Mouse (Mus musculus): ENCODE measurements around the gene Nectin2.
"Not testable (repeated sequence)": the region's sequence is repeated elsewhere in the genome, so short reads cannot be mapped to it uniquely, and the experiment has no call there.

The Nectin2 gene

GRCm38 (mm10) chr7:19701069-19701761, 49.1 kb downstream of the Nectin2 start:
- DNase-seq, result peak; percentile 59 to 65

DNA sequence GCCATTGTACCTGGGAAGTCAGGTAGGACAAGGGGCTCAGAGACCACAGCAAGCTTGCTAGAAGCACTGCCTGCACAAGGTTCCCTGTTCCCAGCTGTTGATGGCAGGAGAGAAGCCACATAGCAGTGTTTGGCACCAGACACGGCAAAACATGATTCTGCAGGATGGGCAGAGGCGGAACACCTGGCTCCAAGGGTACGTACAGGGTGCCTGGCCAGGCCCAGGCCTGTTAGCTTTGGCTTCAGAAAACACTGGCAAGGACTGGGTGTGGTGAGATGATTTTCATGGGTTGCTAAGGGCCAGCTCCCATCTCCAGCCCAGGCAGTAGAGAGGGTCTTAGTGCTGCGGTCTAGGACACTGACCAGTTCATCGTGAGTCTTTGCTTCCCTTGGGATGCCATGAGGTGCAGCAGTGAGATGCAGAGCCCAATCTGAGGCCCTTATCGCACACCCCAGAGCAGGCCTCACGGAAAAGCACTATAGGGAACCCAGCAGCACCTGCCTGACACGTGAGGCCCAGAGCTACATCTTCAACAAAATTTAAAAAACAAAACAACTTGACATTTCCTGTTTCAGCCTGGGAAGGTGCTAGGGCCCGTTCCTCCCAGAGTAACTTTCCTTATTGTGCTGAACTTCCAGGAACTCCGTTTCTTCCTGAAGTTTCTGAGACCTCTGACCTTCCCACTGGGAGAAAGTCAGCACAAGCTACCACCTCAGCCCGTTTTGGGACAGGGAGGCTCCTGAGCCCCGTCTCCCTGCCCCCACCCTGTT, 49.8 kb downstream of the Nectin2 start:
- no peak for DNase-seq

GRCm38 (mm10) chr7:19699827-19700148, 50.5 kb downstream of the Nectin2 start:
- no peak for DNase-seq

GRCm38 (mm10) chr7:19698907-19699826, 51.1 kb downstream of the Nectin2 start, which contains the start of gene Apoe:
Apoe (minus strand) TSS chr7:19699188.
- DNase-seq, result peak; percentile 36 to 47

- DNase-seq, result no peak
Observed at GRCm38 (mm10) chr7:19697949-19698906, 52.1 kb downstream of the Nectin2 start.

- no peak for DNase-seq
Observed at GRCm38 (mm10) chr7:19696336-19696873, 53.9 kb downstream of the Nectin2 start.

- no peak for DNase-seq
Observed at GRCm38 (mm10) chr7:19695881-19696280, 54.4 kb downstream of the Nectin2 start.

- DNase-seq, result no peak
Observed at GRCm38 (mm10) chr7:19695213-19695594, 55.1 kb downstream of the Nectin2 start.

DNA sequence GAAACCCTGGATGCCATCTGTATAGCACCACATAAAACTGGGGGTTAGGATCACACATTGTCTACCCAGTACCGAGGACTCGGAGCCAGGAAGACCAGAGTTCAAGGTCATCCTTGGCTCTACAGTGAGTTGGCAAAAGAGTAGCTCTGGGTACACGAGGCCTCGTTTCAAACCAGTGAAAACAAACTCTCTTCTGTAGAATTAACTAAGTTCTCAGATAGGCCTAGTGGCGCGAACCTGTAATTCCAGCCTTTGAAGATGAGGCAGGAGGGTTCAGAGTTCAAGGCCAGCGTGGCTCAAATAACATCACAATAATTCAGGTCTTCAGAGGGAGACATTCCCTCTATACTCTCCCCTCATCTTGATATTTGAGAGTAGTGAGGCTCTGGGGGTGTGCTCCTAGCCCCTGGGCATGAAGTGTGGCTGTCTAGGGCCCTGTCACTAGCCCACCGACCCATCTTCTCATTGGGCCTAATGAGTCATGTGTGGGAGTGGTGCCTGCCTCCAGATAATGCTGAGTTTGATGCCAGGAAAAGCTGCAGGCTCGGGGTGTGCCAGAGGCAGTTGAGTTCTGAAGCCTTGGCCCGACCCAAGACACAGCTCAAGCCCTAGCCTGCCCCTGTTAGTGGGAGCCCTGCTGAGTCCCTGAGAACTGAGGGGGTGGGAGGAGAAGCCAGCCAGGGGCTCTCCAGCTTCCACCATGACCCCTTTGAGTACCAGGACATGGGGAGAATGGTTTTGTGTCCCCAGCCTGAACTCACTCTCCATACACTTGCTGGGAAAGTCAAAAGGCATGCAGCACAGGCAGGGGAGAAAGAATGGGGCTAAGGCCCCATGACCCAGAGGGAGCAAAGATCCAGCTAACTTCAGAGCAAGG, 55.7 kb downstream of the Nectin2 start:
- DNase-seq, result no peak

GRCm38 (mm10) chr7:19693421-19693820, 56.9 kb downstream of the Nectin2 start:
- peak in 1 of 2 experiments; percentile 16 for DNase-seq

DNA sequence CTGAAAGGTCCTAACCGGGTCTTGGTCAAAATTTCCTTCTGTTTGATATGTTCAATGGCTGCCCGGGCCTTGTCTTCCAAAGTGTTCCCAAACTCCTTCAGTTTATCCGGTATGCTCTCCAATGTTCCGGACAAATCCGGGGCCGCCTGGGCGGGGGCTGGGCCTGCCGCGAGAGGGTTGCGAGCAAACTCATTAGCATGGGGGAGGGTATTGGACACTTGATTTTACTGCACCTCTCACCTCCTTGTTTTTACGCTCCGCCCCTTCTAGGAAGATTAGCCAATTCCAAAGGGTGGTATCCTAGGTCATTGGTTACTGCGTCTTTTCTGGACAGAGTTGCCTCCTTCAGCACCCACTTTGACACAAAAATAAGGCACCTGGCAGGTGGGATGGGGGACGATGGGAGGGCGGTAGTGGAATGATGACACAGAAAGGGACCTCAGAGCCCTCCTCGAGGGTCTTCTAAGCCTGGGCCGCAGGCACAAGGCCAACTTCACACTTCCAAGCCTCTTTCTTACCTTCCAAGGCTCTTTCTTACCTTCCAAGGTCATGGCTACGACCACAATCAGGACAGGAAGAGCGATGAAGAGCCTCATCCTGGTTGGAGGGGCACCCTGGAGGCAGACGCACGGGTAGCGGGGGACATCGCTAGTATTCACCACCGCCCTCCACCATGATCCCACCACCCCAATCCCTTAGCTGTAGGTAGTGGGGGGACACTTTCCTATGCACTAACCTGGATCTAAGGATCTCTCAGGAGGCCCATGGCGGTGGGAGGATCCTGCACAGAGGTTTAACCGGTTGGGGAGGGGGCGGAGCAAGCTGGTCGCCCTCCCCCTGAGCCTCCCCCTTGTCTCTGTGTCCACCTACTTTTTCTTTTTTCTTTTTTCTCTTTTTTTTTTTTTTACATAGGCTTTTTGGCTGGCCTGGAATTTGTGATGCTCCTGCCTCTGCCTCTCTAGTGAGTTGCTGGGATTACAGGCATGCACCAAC, 58.1 kb downstream of the Nectin2 start, which contains the start of gene Apoc1:
Gene Apoc1 (minus strand): TSS at position 788 of the 993 bp plus-strand sequence.
- DNase-seq, result no peak

GRCm38 (mm10) chr7:19691434-19691833, 58.8 kb downstream of the Nectin2 start:
- no peak for DNase-seq

DNA sequence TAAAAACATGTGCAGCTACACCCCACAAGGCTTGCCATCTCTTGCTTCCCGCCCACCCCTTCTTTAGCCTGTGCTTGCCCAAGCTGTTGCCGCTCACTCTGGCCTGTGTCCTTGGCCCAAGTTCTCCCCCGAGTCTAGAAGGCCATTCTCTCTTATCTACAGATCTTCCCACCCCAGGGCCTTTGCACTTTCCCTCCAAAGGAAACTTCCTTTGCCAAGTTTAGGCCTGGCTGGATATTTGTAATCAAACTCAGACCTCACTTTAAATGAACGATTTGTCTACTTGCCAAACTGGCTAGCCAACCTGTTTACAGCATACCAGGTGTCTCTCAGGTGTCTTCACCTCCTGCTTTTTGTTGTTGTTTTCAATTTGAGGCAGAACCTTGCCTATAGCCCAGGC, 59.4 kb downstream of the Nectin2 start:
- no peak for DNase-seq

DNA sequence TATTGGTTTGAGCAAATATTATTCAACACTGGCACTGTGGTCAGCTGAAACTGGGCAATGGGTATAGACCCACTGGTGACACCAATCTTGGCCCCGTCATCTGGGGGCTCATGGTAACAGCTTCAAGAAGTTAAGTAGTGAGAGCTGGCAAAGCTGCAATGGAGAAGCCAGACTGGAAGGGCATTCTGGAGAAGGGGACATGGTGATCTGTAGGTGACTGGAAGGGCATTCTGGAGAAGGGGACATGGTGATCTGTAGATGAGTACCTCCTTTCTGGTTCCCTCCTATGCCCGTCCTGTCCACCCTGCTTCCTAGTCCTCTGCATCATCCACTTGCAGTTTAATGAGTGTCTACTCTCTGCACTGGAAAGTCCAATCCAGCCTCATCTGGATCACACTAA, 61.7 kb downstream of the Nectin2 start:
- DNase-seq, result no peak

GRCm38 (mm10) chr7:19688101-19688500, 62.2 kb downstream of the Nectin2 start:
- DNase-seq, result no peak

DNA sequence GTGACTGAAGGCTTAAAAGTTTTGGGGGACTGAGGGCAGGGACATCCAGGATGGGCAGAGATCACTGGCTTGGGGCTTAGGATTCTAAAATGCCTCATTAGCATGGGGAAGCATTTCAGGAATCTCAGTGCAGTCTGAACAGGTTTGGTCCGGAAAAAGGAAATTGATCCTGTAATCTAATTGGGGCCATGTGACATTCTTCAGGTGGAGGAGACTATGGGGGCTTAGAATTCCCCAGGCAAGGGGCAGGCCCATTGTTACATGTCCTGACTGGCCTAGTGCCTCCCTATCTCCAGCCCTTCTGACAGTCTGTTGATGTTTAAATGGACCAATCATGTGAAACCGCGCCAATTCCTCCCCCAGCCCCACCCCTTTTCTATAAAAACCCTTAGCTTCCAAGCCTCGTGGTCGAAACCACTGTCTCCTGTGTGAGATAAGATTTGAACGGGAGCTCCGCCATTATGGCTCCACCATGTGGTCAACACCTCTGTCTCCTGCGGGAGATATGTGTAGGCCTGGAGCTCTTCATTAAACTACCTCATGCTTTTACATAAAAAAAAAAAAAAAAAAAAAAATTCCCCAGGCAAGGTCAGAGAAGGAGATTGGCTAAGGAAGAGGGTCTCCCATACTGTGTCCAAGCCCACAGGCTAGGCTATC, 63.2 kb downstream of the Nectin2 start:
- DNase-seq, result not testable (repeated sequence)

DNA sequence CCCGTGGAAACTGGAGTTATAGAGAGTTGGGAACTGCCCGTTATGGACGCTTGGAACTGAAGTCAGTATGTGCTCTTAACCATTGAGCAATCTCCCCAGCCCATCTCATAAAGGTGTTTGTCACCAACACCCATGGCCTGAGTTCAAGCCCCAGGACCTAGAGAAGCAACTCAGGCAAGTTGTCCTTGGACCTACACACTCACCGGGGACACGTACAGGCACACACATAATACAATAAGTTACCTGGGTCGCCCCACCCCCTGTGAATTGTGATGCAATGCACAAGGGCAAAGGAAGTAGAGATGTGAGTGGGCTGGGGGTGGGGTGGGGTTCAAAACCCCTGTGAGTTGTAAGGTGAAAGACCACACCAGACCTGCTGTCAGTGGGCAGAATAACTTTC, 63.8 kb downstream of the Nectin2 start:
- no peak for DNase-seq

DNA sequence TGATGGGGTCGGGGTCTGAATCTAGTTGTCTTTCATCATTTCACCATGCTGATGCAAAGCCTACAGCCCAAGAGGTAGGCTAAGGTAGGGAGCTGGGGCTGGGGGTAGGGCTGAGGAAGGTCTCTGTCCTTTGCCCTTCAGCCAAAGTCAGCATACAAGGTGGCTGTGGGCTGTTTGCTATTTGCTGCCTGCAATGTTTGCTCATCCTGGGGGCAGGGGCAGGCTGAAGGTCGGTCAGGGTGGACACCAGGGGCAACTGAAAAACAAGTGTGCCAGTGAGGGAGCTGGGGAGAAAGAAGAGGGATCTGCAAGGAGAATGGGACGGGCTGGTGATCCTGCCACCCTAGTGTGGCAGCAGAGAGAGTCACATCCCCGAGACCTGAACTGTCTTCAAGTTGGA, 64.9 kb downstream of the Nectin2 start:
- DNase-seq, result no peak

DNA sequence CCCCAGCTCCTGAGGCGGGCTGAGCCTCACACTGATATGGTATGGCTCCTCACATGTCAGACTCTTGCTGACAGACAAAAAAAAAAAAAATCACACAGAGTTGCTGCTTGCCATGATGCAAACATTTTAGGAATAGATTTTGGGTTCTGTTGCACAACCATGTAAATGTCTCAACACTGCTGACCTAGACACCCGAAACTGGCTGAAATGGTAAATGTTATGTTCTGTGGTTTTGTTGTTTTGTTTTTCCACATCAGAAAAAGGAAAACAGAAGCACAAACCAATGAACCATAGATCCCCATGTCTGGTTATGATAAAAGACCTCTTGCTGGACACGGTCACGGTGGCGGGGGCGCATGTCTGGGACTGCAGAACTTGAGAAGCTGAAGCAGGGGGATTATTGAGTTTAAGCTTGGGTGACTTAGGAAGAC, 66.5 kb downstream of the Nectin2 start:
- DNase-seq, result peak; percentile 50 to 54

Data from spleen, adult 18-20 months (tissue).